Mouse (Mus musculus): ENCODE measurements around the gene Vmn1r126. TPM values are rescaled to one million over a fixed set of nuclear protein-coding genes. Genes with fewer than 3 reads are reported as not detected.
"Not testable (repeated sequence)": the region's sequence is repeated elsewhere in the genome, so short reads cannot be mapped to it uniquely, and the experiment has no call there.

Vmn1r126 gene
- total RNA-seq (2017), result not detected in 3 replicates

GRCm38 (mm10) chr7:21301367-21301766, at the start of gene Vmn1r126:
Gene Vmn1r126, minus strand, starts transcription at chr7:21301467.
- ATAC-seq (replicated peaks; ENCODE audit: insufficient number of reproducible peaks, low FRiP score, low TSS enrichment, poor library complexity, severe bottlenecking), result not testable (repeated sequence)

DNA sequence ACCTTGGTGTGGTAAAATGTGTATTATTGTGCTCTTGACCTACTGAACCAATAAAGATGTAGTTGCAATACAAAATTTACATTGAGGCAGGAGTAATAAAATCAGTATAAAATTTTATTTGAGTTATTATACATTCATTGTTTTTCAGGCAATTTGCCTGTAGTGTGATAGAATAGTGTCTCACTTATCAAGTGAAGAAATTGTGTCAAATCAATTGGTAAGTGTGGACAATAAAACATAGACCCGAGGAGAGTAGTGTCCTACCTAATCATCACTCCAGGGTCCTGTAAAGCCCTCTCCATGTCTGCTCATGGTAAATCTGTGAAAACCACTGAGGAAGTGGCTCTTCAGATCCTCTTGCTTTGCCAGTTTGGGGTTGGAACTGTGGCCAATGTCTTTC, 47.8 kb upstream of the Vmn1r126 start, which contains the start of gene Vmn1r128:
Gene Vmn1r128, plus strand, starts transcription at position 301 of the 400 bp plus-strand sequence.
- ATAC-seq (replicated peaks; ENCODE audit: insufficient number of reproducible peaks, low FRiP score, low TSS enrichment, poor library complexity, severe bottlenecking), result not testable (repeated sequence)

GRCm38 (mm10) chr7:21319761-21320160, 18.5 kb upstream of the Vmn1r126 start, which contains the start of gene Vmn1r127:
Gene Vmn1r127, minus strand, starts transcription at chr7:21319861.
- not testable (repeated sequence) for ATAC-seq (replicated peaks; ENCODE audit: insufficient number of reproducible peaks, low FRiP score, low TSS enrichment, poor library complexity, severe bottlenecking)

GRCm38 (mm10) chr7:21271879-21272278, 29.4 kb downstream of the Vmn1r126 start, which contains the start of gene Vmn1r125:
Gene Vmn1r125, plus strand, starts transcription at chr7:21272179.
- ATAC-seq (replicated peaks; ENCODE audit: insufficient number of reproducible peaks, low FRiP score, low TSS enrichment, poor library complexity, severe bottlenecking), result not testable (repeated sequence)

- not testable (repeated sequence) for ATAC-seq (replicated peaks; ENCODE audit: insufficient number of reproducible peaks, low FRiP score, low TSS enrichment, poor library complexity, severe bottlenecking)
These were observed 40.8 kb downstream of the Vmn1r126 start, which contains the start of gene Vmn1r124 for GRCm38 (mm10) chr7:21260517-21260916. Gene Vmn1r124, minus strand, starts transcription at chr7:21260617.

Other genes starting within 250 kb of the Vmn1r126 start
- not detected in 3 replicates for gene Vmn1r120, start 247.7 kb downstream of the Vmn1r126 start, total RNA-seq (2017)
- gene Vmn1r121, start 203.0 kb downstream of the Vmn1r126 start, total RNA-seq (2017), result not detected in 3 replicates
- gene Vmn1r122, start 167.3 kb downstream of the Vmn1r126 start, total RNA-seq (2017), result not detected in 3 replicates
- gene Vmn1r123, start 139.3 kb downstream of the Vmn1r126 start, total RNA-seq (2017), result not detected in 3 replicates
- not detected in 3 replicates for gene Gm5157, start 111.0 kb downstream of the Vmn1r126 start, total RNA-seq (2017)
- gene Vmn1r124, start 40.9 kb downstream of the Vmn1r126 start, total RNA-seq (2017), result not detected in 3 replicates
- gene Vmn1r125, start 29.3 kb downstream of the Vmn1r126 start, total RNA-seq (2017), result not detected in 3 replicates
- gene Vmn1r127, start 18.4 kb upstream of the Vmn1r126 start, total RNA-seq (2017), result not detected in 3 replicates
- not detected in 3 replicates for gene Vmn1r128, start 47.9 kb upstream of the Vmn1r126 start, total RNA-seq (2017)
- not detected in 3 replicates for gene Vmn1r129, start 59.8 kb upstream of the Vmn1r126 start, total RNA-seq (2017)
- gene Gm6882, start 131.3 kb upstream of the Vmn1r126 start, total RNA-seq (2017), result not detected in 3 replicates
- gene Vmn1r130, start 210.3 kb upstream of the Vmn1r126 start, total RNA-seq (2017), result not detected in 3 replicates
- gene Vmn1r131, start 244.6 kb upstream of the Vmn1r126 start, total RNA-seq (2017), result not detected in 3 replicates

All from monocyte, adult 5-6 weeks (primary cell).